Mouse (Mus musculus) intestine, postnatal 0 days (tissue): ENCODE results near the gene Ube2a. TPM values are rescaled to one million over a fixed set of nuclear protein-coding genes. Genes with fewer than 3 reads are reported as not detected.
"Not testable (repeated sequence)": the region's sequence is repeated elsewhere in the genome, so short reads cannot be mapped to it uniquely, and the experiment has no call there.

Experiments
- ATAC-seq: fragments of 200-750 bp; cut with Nextera tagmentation; 2 replicates; pipeline ENCODE4 v1.8.0; 2017; ENCODE audit warnings: mild to moderate bottlenecking, moderate TSS enrichment, moderate library complexity
- H3K27ac ChIP-seq: fragments of 300-500 bp; sonication (generic); 2 replicates; pipeline ENCODE4 v1.5.1; 2014; ENCODE audit warnings: mild to moderate bottlenecking, low read depth, low read length, moderate library complexity
- H3K27me3 ChIP-seq: fragments of 300-500 bp; sonication (generic); replicated peaks from 2 replicates; pipeline ENCODE4 v1.6.1; 2014; ENCODE audit warnings: low read length, mixed read lengths; ENCODE audit not compliant: control insufficient read depth, insufficient read depth
- H3K36me3 ChIP-seq: fragments of 300-500 bp; sonication (generic); 2 replicates; pipeline ENCODE4 v1.6.1; 2014; ENCODE audit warnings: mild to moderate bottlenecking, moderate library complexity; ENCODE audit not compliant: control insufficient read depth, insufficient read depth
- H3K4me1 ChIP-seq: fragments of 300-500 bp; sonication (generic); replicated peaks from 2 replicates; pipeline ENCODE4 v1.6.1; 2014; ENCODE audit warnings: antibody characterized with exemption, low read length, mixed read lengths; ENCODE audit not compliant: control insufficient read depth, insufficient read depth
- H3K4me2 ChIP-seq: fragments of 300-500 bp; sonication (generic); replicated peaks from 2 replicates; pipeline ENCODE4 v1.6.1; 2014; ENCODE audit warnings: low read depth, mild to moderate bottlenecking, moderate library complexity
- H3K4me3 ChIP-seq: fragments of 300-500 bp; sonication (generic); 2 replicates; pipeline ENCODE4 v1.5.1; 2014; ENCODE audit warnings: low read depth, low read length
- H3K9ac ChIP-seq: fragments of 300-500 bp; sonication (generic); 2 replicates; pipeline ENCODE4 v1.6.1; 2014; ENCODE audit warnings: mild to moderate bottlenecking, low read depth, low read length
- H3K9me3 ChIP-seq: fragments of 300-500 bp; sonication (generic); 2 replicates; pipeline ENCODE4 v1.6.1; 2016; ENCODE audit warnings: mixed run types; ENCODE audit not compliant: control insufficient read depth
- CTCF ChIP-seq: sonication (generic); IDR thresholded peaks from 2 replicates; pipeline ENCODE4 v1.5.1; 2016; ENCODE audit warnings: low read depth, mild to moderate bottlenecking, control low read depth, antibody characterized with exemption, moderate library complexity
- WGBS: fragments of 180-500 bp; shearing (Covaris S2); extraction: QIAGEN DNeasy Blood & Tissue Kit; methylation state at CpG from one replicate; pipeline ENCODE4 v1.1.7; 2014; 5-methylcytosine and 5-hydroxymethylcytosine counted together
- polyA plus RNA-seq: library from polyadenylated mRNA; unstranded; fragments of >200 nt; fragmentation: Nextera tagmentation; extraction: Ambion mirVana; gene quantifications from 2 replicates; pipeline ENCODE4 v1.2.1, GENCODE M21; 2015

Gene Ube2a
- polyA plus RNA-seq, 1 experiment from 2014 or later = 168 TPM

DNA sequence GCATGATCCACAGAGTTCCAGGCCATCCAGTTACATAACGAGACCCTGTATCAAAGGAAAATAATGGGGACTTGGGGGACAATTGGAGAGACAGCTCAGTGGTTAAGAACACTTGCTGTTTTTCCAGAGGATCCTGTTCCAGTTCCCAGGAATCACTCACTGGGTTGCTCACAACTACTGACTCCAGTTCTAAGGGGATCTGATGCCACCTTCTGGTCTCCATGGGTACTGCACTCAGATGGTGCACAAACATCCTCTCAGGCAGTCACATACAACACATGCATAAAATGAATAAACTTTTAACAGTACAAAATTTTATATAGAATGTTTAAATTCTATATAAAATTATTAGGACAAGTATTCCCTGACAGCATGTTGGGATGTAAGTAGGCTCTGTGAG lies 11.0 kb downstream of the Ube2a start:
- Histone ChIP-seq H3K9ac (no peak overlapping the region), H3K4me1 (no peaks in the 10 kb centered on the region), H3K9me3 (no peaks in the 10 kb centered on the region), H3K27me3 (no peaks in the 10 kb centered on the region), H3K4me2 (no peak overlapping the region), H3K4me3 (no peak overlapping the region), H3K27ac (no peak overlapping the region), H3K36me3 (no peaks in the 10 kb centered on the region)
- TF ChIP-seq CTCF = peak; percentile 50
- 92% methylated on average over 1 of the region's 1 CpGs for WGBS
- no peak for ATAC-seq

DNA sequence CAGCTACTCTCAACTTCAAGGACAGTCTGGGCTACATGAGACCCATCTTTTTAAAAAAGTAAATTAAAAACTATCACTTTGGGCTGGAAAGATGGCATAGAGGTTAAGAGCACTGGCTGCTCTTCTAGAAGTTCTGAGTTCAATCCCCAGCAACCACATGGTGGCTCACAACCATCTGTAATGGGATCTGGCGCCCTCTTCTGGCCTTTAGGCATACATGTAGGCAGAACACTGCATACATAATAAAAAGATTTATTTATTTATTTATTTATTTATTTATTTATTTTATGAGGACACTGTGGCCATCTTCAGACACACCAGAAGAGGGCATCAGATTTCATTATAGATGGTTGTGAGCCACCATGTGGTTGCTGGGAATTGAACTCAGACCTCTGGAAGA lies 25.2 kb downstream of the Ube2a start:
- not testable (repeated sequence) for H3K9ac ChIP-seq, ATAC-seq, H3K9me3 ChIP-seq, H3K4me1 ChIP-seq, H3K4me3 ChIP-seq, H3K4me2 ChIP-seq, H3K27me3 ChIP-seq, H3K36me3 ChIP-seq, H3K27ac ChIP-seq
- peak; percentile 54 for TF ChIP-seq CTCF
- 44% methylated on average over 1 of the region's 1 CpGs for WGBS

DNA sequence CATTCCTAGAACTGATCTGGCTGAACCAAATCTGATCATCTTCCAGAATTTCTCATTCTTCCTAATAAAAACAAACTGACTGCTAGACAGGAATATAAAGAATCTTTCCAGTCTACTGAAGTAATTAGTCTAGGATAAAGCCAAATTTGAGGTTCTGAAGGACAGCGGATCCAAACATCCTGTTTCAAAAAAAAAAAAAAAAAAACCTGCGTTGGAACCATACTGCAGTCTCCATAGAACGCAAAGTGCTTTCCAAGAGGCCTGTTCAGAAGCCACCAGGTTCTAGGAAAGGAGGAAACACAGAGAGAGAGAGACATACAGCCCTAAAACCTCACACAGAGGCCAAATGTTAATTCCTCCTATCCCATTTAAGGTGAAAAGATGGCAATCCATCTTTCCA lies 28.0 kb downstream of the Ube2a start:
- TF ChIP-seq CTCF = no peak
- no peak for ATAC-seq
- no peak overlapping the region for H3K4me3 ChIP-seq
- H3K27me3 ChIP-seq = no peaks in the 10 kb centered on the region
- H3K27ac ChIP-seq = no peak overlapping the region
- H3K4me1 ChIP-seq = no peaks in the 10 kb centered on the region
- 39% methylated on average over 3 of the region's 3 CpGs for WGBS
- no peaks in the 10 kb centered on the region for H3K36me3 ChIP-seq
- no peaks in the 10 kb centered on the region for H3K9me3 ChIP-seq
- H3K9ac ChIP-seq = no peak overlapping the region
- peak overlapping the region; percentile 76 for H3K4me2 ChIP-seq

DNA sequence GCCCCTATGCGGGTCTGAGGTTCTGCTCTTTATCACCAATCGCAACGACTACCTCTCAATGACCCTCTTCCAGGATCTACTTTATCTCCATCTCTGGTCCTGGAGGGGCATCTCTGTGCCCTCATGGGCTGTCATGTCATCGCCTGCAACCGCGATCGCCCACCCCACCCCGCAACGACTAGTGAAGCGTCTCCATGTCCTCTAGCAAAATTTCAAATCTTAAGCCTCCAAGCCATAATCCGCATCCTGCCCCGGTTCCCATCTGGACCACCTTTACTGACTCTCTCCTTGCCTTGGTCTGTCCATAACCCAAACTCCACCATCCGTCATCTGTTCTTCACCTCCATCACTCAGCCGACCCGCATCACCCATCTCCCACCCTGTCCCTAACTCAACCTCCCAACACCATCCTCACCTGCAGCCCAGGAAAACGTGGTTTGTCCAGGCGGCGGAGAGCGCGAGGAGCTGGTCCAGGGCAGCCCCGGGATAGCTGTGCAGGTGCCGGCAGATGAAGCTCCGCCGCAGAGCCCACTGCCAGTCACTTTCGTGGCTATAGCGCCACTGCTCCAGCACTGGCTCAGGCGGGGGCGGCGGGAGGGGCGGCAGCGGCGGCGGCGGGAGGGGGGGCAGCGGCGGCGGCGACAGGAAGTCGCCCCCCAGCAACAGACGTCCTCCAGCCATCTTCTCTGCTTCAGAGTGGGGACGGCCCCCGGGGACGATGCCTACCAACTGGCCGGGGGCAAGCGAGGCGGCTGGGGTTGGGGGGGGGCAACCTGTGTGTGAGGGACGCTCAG lies 28.8 kb downstream of the Ube2a start, which contains the start of gene Nkrf:
Gene Nkrf (minus strand): TSS at position 579 of the 794 bp plus-strand sequence.
- Histone ChIP-seq H3K27me3 (no peaks in the 10 kb centered on the region), H3K9me3 (no peaks in the 10 kb centered on the region), H3K36me3 (no peaks in the 10 kb centered on the region), H3K27ac (peak within 1 kb of the TSS; percentile 23; the same call in 1 of the 2 replicates), H3K4me2 (peak within 1 kb of the TSS; percentile 76), H3K4me1 (no peaks in the 10 kb centered on the region), H3K9ac (peak within 1 kb of the TSS; percentile 46), H3K4me3 (peak within 1 kb of the TSS; percentile 47)
- 25% methylated on average over 33 of the region's 47 CpGs for WGBS
- no peak for TF ChIP-seq CTCF
- peak; percentile 57 for ATAC-seq

DNA sequence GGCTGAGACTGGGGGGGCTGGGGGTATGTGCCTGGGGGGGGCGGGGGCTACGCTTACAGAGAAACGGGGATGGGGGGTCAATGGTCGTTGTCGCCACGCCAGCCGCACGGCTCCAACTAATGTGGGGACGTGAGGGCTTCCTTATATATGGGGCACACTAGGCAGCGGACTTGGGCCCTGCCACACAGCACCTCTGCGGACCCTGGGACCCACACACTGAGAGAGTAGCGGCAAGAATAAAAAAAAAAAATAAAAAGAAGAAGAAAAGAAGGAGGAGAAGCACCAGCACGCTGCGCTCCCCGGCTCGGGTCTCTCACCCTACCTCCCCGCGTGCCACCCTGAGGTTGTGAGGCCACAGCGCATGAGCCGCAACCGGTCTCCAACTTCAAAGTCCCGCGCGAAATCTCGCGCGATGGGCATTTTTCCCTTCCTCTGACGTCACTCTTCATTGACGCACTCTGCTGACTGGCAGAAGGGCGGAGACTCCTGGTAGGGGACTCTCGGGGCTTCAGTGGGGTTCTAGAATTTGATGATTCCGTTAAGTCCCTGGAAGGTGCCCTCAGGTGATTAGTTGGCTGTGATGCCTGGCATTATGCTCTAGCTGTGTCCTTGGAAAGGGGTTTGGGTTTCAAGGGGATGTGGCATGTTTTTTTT lies 29.5 kb downstream of the Ube2a start:
- WGBS = 17% methylated on average over 31 of the region's 32 CpGs
- peak overlapping the region; percentile 23; the same call in 1 of the 2 replicates for H3K27ac ChIP-seq
- no peaks in the 10 kb centered on the region for H3K9me3 ChIP-seq
- H3K4me3 ChIP-seq = peak overlapping the region; percentile 47
- peak overlapping the region; percentile 76 for H3K4me2 ChIP-seq
- H3K4me1 ChIP-seq = no peaks in the 10 kb centered on the region
- H3K36me3 ChIP-seq = no peaks in the 10 kb centered on the region
- H3K27me3 ChIP-seq = no peaks in the 10 kb centered on the region
- peak; percentile 17; the same call in 1 of the 2 replicates for TF ChIP-seq CTCF
- peak; percentile 89 for ATAC-seq
- peak overlapping the region; percentile 46 for H3K9ac ChIP-seq

DNA sequence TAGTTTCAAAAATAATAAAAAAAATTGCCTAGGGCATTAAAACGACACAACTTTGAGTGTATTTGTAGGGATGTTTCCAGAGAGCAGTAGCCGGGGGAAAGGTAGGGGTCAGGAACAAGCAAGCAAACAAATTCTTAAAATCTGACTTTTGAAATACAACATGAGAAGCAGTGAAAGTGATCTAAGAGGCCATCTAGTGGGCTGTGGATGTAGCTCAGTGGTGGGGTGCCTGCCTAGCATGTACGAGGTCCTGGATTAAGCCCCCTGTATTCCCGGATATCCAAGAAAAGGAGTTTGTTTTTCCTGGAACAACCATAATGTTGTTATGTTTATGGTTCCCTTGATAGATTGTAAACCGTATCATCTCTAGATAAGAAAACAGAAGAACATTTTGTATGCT lies 32.8 kb downstream of the Ube2a start:
- H3K36me3 ChIP-seq = no peaks in the 10 kb centered on the region
- H3K4me1 ChIP-seq = no peaks in the 10 kb centered on the region
- peak; percentile 49 for TF ChIP-seq CTCF
- no peak overlapping the region for H3K4me2 ChIP-seq
- H3K9ac ChIP-seq = no peak overlapping the region
- no peaks in the 10 kb centered on the region for H3K9me3 ChIP-seq
- H3K27ac ChIP-seq = no peak overlapping the region
- WGBS = 39% methylated on average over 5 of the region's 5 CpGs
- no peaks in the 10 kb centered on the region for H3K27me3 ChIP-seq
- no peak for ATAC-seq
- no peak overlapping the region for H3K4me3 ChIP-seq
